Mouse (Mus musculus): ENCODE measurements around the gene Crxos.

DNA sequence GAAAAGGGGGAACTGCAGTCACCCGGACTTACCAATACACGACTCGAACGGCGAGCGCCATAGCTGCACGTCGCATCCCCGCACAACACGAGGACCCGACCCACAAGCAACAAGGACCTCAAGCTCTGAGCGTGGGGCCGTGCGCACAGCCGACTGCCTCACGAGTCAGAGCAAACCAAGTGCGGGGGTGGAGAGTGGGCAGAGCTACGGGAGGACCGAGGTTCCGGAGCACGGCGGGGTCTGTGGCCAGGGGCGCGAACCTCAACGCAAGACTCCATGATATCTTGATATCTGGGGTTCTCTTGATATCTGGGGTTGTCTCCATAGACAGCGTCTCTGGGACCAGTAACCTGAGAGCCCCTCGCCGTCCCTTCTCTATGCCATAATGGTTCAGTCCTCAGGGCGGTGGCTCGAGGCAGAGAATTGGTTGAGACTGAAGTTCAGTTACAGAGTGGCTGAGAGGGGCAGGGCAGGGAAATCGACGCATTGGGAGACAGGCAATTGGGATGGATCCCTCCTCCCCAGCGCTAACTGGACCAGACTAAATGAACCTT lies 39.9 kb downstream of the Crxos start, which contains the start of gene Selenow:
- TF ChIP-seq POLR2A (IDR thresholded peaks at IDR 0.05; ENCODE audit: insufficient read depth, low read depth, low read length) (peak; percentile 90), CTCF (IDR thresholded peaks at IDR 0.05; ENCODE audit: insufficient read depth, low read depth, low read length) (no peak)

All from olfactory bulb, adult 2 months (tissue).